Mouse (Mus musculus) hematopoietic stem cell, adult 5-6 weeks (primary cell): ENCODE results near the gene Speer4b. TPM values are rescaled to one million over a fixed set of nuclear protein-coding genes. Genes with fewer than 3 reads are reported as not detected.
"Not testable (repeated sequence)": the region's sequence is repeated elsewhere in the genome, so short reads cannot be mapped to it uniquely, and the experiment has no call there.

ENCODE experiments used
- ATAC-seq, 2 experiments: fragments of 125-278 bp in 1 of 2; replicated peaks in 1 of 2; 2 replicates each; pipeline ENCODE4 v1.8.0; 2016 to 2017; ENCODE audit warnings: inconsistent platforms in 2 of 2, mild to moderate bottlenecking in 2 of 2, moderate number of reproducible peaks in 2 of 2, low read depth in 1 of 2, moderate TSS enrichment in 1 of 2; ENCODE audit not compliant: low FRiP score in 2 of 2, poor library complexity in 2 of 2, severe bottlenecking in 2 of 2, insufficient read depth in 1 of 2, low TSS enrichment in 1 of 2
- total RNA-seq: library from RNA; stranded (forward); fragments of 172-1452, 232-1000 nt; gene quantifications from 2 replicates; pipeline ENCODE4 v1.2.3, GENCODE M21; 2017

Speer4b gene
- not detected in 2 replicates for total RNA-seq

GRCm38 (mm10) chr5:27501338-27501737, at the start of gene Speer4b:
TSS of gene Speer4b (minus strand) at chr5:27501438.
- ATAC-seq = not testable (repeated sequence)

- ATAC-seq = no peak
These were observed 48.1 kb upstream of the Speer4b start for GRCm38 (mm10) chr5:27549291-27549690.

- no peak for ATAC-seq
These were observed 43.6 kb upstream of the Speer4b start for GRCm38 (mm10) chr5:27544816-27545270.

- ATAC-seq = no peak
These were observed 25.7 kb upstream of the Speer4b start for GRCm38 (mm10) chr5:27526906-27527305.

GRCm38 (mm10) chr5:27518716-27519115, 17.5 kb upstream of the Speer4b start:
- ATAC-seq = no peak

GRCm38 (mm10) chr5:27490942-27491341, 10.3 kb downstream of the Speer4b start:
- ATAC-seq = no peak

GRCm38 (mm10) chr5:27486138-27486537, 15.1 kb downstream of the Speer4b start:
- no peak for ATAC-seq

- ATAC-seq = no peak
These were observed 19.5 kb downstream of the Speer4b start for GRCm38 (mm10) chr5:27481706-27482105.

- ATAC-seq = no peak
These were observed 26.2 kb downstream of the Speer4b start for GRCm38 (mm10) chr5:27474964-27475465.

GRCm38 (mm10) chr5:27457686-27458085, 43.6 kb downstream of the Speer4b start:
- ATAC-seq = no peak

GRCm38 (mm10) chr5:27456981-27457380, 44.3 kb downstream of the Speer4b start:
- ATAC-seq = no peak

- ATAC-seq = no peak
These were observed 46.9 kb downstream of the Speer4b start for GRCm38 (mm10) chr5:27454386-27454785.

GRCm38 (mm10) chr5:27453201-27453845, 47.9 kb downstream of the Speer4b start:
- no peak for ATAC-seq
